Mouse (Mus musculus) stomach, postnatal 0 days (tissue): ENCODE measurements around the gene Cdk5rap2.

ENCODE experiments used
- CTCF ChIP-seq: IDR thresholded peaks from 2 replicates; pipeline ENCODE4 v1.5.1; 2016; ENCODE audit warnings: antibody characterized with exemption, low read depth, mild to moderate bottlenecking, moderate library complexity
- EP300 ChIP-seq: optimal IDR thresholded peaks from 2 replicates; pipeline ENCODE3; 2016; ENCODE audit warnings: antibody characterized with exemption

DNA sequence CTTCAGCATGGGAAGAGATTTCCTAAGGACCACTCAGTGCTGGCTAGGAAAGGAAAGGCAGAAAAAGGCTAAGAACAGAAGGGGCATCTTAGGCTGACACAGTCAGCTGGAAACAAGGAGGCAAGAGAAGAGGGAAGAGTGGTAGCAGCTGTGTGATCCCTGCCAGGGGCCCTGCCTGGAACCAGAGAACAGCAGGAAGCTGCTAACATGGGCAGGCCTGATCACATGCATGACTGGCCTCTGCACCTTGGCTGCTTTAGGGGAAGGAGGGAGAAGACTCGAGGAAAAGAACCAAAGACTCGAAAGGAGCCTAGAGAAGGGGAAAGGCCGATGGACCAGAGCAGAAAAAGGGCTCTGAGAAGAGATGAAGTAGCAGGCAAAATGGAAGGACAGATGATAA, 188.4 kb downstream of the Cdk5rap2 start:
- no peak for TF ChIP-seq EP300
- no peak for TF ChIP-seq CTCF
